Mouse (Mus musculus) fibroblast of lung, adult 2 months (primary cell): ENCODE measurements around the gene 2900026A02Rik.
A peak's percentile ranks its signal among the peaks of the same experiment; 100 is the strongest.

Source experiments
- DNase-seq: peaks from one replicate; pipeline ENCODE4 v3.0.0-alpha.2; 2011; ENCODE audit warnings: low read depth

2900026A02Rik gene

GRCm38 (mm10) chr5:113212156-113212835 is 8.7 kb downstream of the 2900026A02Rik start:
- DNase-seq = no peak

DNA sequence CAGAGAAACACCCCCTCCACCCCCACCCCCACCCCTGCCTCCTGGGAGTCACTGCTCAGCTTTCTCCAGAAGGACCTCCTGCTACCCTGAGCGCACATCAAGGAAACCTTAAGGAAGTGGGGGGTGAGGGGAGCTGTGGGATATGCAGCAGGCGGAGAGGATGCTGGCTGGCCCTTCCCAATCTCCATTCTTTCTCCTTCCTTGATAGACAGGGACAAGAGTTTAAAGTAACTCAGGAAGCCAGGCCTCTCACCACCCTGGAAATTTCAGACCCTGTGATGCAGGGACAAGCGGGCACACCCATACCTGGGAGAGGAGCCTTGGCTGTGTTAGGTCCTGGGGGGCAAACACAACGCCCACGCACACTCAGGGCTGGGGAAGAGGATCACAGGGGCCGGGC is 10.7 kb downstream of the 2900026A02Rik start:
- DNase-seq = no peak

- DNase-seq = no peak
These were observed 11.1 kb downstream of the 2900026A02Rik start for GRCm38 (mm10) chr5:113209898-113210297.

GRCm38 (mm10) chr5:113209401-113209750 is 11.7 kb downstream of the 2900026A02Rik start:
- DNase-seq = no peak

DNA sequence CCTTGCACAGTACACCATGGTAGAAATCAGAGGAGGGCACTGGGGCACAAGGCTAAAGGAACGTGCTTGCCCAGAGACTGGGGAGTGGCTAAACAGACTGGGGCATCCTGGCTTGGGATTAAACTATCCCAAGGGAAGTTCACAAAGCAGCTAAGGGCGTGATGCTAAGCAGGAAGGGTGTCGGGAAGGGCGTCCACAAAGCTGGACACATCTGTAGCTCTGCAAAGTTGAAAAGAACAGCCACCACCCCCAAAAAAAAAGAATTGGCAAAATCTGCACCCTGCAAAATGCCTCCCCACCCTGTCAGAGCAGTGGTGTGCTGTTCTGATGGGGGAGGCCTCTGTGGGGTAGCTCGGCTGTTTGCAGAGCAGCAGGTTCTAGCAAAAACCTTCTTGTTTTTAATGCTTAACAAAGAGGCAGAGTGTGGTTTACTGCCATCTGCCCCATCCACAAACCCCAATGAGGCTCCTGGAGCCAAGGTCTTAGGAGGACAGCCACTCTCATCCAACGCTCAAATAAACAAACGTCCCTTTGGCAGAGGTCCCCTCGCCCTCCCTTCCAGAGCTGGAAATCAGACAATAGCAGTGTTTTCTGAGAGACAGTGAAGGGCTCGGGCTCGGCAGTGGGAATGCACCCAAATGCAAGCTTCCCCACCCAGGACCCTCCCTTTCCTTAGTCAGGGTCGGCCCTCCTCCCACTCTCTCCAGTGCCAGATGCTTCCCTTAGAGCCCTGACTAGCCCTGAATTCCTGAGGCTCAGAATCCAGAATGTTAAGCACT is 12.2 kb downstream of the 2900026A02Rik start:
- peak; percentile 72 for DNase-seq

- no peak for DNase-seq
These were observed 13.0 kb downstream of the 2900026A02Rik start for GRCm38 (mm10) chr5:113208048-113208447.

DNA sequence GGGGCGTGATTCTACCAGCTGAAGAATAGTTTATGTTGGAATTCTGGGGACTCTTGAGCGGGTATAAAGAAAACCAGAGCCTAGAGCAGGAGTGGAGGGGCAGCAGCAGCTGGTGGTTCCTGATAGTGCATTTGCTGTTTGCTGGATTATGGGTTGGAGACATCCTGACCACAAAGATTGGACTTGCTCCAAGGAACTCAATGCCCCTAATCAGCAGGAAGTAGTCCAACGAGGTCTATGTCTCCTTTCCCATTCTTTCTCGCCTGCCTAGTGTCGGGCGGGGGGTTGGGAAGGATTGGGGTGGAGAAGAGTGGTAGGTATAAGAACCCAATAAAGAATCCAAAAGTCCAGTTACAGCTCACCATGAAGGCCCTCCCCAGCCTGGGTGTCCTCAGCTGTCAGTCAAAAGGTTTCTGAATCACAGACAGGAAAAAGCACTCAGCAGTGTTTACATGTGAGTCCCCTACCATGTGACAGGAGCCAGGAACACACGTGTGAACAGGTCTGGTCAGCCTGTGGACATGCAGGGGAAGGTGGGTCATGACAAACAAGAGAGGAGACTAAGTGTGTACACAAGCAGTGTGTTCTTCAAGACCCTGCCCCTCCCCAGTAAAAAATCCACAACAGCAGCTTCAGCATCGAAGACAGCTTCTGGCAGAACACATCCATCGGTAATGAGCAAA is 14.2 kb downstream of the 2900026A02Rik start:
- no peak for DNase-seq

- no peak for DNase-seq
These were observed 16.8 kb downstream of the 2900026A02Rik start for GRCm38 (mm10) chr5:113204193-113204592.

- DNase-seq = no peak
These were observed 21.3 kb downstream of the 2900026A02Rik start for GRCm38 (mm10) chr5:113199772-113200134.

DNA sequence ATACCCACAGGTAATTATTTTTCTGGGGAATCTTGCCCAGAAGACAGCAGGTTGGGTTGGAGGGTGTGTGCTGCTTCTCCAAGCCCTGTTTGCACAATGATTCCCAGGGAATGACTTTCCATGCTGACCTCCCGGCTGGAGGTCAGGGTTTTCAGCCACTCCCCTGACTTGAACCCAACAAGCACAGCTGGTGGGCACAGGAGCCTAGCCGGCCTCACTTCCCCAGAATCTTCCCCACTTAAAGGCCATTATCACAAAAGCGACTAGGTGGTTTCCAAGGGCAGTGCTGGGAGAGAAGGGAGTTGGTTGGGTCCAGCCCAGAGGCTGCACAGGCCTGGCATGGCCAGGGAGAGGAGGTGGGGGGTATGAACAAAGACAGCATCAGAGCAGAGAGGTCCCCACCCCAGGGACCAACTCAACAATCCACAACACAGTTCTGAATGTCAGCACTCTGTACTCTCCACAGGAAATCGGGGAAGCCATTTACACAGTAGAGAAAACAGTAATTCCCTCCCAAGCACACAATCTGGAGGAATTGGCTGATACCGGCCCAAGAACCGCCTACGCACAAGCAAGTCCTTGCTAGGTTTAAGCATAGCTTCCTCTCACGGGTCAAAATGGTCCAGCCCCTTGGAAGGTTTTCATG is 21.8 kb downstream of the 2900026A02Rik start:
- DNase-seq = no peak

DNA sequence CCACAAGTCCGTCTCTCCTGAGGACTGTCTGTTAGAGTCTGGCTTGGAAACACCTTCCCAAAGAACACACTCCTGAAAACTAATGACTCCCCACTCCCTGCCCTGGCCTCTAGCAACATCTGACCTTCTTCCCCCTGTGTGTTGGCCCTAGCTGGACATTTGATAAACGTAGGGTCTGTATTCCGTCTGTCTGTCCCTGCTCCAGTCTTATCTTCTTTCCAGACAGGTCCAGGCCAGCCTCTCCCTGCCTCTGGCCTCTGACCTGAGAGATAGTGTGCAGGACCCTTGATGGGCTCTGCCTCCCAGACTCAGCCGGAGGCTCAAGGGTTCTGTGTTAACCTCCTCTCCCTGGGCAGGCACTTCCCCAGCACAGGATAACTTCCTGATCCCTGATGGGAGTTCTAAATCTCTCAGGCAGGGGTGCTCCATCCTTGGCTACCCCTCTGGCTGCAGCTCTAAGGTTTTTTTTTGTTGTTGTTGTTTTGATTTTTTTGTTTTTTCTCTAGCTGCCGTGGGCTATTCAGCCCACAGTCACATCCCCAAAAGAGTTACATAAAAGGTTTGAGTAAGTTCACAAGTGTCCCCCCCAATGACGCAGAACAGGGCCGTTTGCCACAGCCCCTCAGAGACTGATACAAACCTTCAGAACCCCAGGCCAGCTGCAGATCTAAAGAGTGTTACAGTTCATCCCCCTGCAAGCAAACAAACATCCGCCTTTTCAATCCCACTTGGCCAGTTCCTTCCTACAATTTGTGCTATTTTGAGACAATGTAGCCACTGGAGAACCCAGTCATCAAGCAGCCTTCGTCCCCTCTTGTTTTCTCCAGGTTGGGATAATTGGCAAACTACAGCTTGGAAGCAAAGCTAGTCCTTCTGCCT is 23.9 kb downstream of the 2900026A02Rik start:
- no peak for DNase-seq

GRCm38 (mm10) chr5:113195907-113196306 is 25.1 kb downstream of the 2900026A02Rik start:
- no peak for DNase-seq

- no peak for DNase-seq
These were observed 25.6 kb downstream of the 2900026A02Rik start for GRCm38 (mm10) chr5:113195451-113195850.

DNA sequence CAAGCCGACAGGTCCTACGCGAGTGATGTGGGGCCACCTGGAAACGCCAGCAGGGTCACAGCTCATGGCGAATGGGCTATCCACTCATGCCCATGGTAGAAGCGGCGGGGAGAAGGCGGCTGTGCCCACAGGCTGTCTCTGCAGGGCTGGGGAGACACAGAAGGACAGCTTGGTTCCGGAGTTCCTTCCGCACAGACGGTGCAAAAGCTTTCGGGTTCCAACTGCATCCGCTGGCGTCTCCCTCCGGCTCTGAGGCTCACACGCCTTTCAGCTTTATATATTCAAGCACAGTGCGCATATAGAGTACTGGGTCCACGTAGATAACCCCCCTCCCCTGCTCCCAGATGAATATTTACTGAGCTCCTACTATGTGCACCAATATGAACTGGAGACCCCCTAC is 27.3 kb downstream of the 2900026A02Rik start:
- no peak for DNase-seq

GRCm38 (mm10) chr5:113191901-113192300 is 29.1 kb downstream of the 2900026A02Rik start:
- DNase-seq = no peak

GRCm38 (mm10) chr5:113190558-113190957 is 30.5 kb downstream of the 2900026A02Rik start:
- DNase-seq = no peak

DNA sequence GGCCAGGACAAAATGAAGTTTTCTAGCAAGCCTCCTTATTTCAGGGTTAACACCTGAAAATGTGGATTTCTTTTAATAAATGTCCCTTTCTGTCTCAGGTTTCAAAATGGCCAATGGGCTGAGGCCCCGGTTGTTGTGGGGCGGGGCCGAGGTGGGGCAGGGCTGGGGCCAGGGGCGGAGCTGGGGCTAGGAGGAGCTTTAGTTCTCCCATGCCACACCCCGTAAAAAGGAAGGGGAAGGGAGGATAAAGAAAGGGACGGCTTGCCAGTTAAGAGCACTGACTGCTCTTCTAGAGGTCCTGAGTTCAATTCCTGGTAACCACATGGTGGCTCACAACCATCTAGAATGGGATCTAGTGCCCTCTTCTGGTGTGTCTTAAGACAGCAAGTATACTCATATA is 39.6 kb downstream of the 2900026A02Rik start:
- no peak for DNase-seq

- DNase-seq = no peak
These were observed 40.3 kb downstream of the 2900026A02Rik start for GRCm38 (mm10) chr5:113180755-113181154.

GRCm38 (mm10) chr5:113179843-113180682 is 41.0 kb downstream of the 2900026A02Rik start:
- DNase-seq = peak; percentile 87

DNA sequence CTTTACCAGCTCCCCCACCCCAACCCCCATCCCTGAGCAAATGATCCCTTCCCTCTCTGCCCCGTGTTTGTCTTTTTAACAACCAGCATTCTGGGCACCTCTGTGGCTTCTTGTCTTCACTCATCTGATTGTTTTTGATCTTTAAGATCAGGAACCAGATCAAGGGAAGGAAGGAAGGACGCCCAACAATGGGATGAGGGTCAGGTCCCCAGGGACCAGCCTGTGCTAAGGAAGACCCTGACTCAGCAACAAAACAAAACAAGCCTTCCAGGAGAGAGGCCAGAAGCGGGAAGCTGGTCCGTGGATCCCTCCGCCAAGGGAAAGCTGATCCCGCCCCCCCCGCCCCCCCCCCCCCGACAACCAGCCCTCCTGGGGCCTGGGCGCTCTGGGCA is 41.6 kb downstream of the 2900026A02Rik start:
- DNase-seq = no peak

- no peak for DNase-seq
These were observed 45.1 kb downstream of the 2900026A02Rik start for GRCm38 (mm10) chr5:113175976-113176375.
